Mouse (Mus musculus) testis, adult 2 months (tissue): Measurements from ENCODE around the gene Grm8.

ENCODE experiments used
- CTCF ChIP-seq: fragments of 200-500 bp; IDR thresholded peaks from 2 replicates; pipeline ENCODE4 v1.5.1; 2012; ENCODE audit warnings: low read depth, mild to moderate bottlenecking, inconsistent platforms, low read length, moderate library complexity; ENCODE audit not compliant: control insufficient read depth, insufficient read depth, insufficient replicate concordance
- POLR2A ChIP-seq: fragments of 200-500 bp; IDR thresholded peaks from 2 replicates; pipeline ENCODE4 v1.6.1; 2012; ENCODE audit warnings: low read depth, mild to moderate bottlenecking, inconsistent platforms, low read length, moderate library complexity; ENCODE audit not compliant: control insufficient read depth

DNA sequence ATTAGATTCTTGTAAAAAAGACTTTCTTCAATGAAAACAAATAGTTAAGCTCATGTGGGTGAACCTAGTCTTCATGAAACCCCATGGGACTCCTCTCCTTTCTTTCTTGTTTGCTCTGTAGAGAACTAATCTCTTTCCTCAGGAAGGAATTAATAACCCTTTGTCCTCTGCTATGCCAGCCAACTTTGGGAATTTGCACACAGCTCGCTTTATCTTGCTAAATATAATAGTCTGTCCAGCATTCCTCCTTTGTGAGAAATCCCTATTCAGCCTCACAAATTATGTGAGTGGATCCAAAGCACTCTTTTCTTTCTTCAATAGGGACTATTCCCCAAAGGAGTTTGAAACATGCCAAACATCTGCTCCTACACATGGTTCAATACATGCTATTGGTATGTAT lies 285.3 kb downstream of the Grm8 start:
- TF ChIP-seq CTCF (no peak), POLR2A (no peak)
